Mouse (Mus musculus): ENCODE data around the gene Pkp4. TPM values are rescaled to one million over a fixed set of nuclear protein-coding genes. Genes with fewer than 3 reads are reported as not detected.
"Not testable (repeated sequence)": the region's sequence is repeated elsewhere in the genome, so short reads cannot be mapped to it uniquely, and the experiment has no call there.

Pkp4 gene
- polyA plus RNA-seq, 1 experiment from 2014 or later = 107 TPM

DNA sequence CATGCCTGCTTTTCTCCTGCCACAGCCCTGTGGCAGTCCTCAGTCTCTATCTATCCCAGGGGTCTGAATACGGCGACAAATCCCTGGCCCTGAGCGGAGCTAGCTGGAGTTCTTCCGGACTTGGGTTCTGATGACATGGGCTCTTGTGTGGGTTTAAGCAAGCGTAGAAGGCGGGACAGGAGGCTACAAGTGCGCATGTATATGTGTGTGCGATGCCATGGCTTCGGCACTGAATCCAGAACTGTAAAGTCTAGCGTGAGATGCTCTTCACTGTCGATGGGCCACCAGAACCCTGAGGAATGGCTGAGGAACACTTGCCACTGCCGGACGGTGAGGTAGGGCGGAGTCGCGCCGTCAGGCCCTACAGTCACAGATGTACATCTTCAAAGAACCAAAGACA lies 222.6 kb downstream of the Pkp4 start:
- no peak for DNase-seq (ENCODE audit: low read depth, low spot score)
- no peak for TF ChIP-seq CTCF (IDR thresholded peaks at IDR 0.05)
- CTCF ChIA-PET = no interaction called here
- POLR2A ChIA-PET = no interaction called here
- no peaks in the 10 kb centered on the region for H3K27me3 ChIP-seq
- no peak for ATAC-seq
- in situ Hi-C loops (cut with MboI; ENCODE audit: low pct_unique_long_range_greater_than_20kb) = no loop called here

DNA sequence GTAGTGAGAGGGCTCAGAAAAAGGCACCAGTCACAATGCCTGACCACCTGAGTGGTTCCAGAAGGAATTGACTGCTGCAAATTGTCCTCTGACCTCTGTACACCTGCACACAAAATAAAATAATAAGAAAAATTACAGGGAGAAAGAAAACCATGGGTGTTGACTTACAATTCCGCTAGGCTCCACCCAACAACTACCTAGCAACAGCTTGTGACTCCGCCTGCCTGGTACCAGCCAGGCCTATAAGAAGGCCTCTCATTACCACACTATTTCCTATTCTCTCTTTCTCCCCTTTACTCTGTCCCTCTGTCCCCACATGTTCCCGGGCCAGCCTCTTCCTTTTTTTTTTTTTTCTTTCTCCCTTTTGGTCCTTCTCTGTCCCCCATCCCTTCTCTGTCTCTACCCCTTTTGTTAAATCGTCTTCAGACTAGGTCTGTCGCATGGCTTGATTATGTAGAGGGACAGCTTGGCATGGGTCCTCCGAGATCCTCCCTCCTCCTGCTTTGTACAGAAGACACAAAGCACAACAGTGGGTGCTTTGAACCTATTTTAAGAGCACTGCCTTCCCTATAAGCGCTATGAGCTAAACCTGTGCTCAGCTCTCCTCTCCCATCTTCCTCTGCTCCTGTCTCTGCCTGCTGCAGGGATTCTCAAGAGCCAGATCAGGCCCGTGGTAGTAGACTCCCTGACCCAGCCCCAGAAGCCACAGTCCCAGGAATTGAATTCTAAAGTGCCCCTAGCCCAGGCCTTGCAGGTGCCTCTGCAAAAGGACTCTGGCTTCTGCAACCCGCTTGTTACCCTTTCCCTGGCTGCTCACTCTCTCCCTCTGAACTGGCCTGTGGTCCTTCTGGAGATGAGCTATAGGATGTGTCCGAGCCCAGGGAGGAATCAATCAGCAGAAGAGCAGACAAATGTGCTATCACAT lies 223.5 kb downstream of the Pkp4 start:
- POLR2A ChIA-PET = no interaction called here
- no peaks in the 10 kb centered on the region for H3K27me3 ChIP-seq
- DNase-seq (ENCODE audit: low read depth, low spot score) (no peak), ATAC-seq (no peak)
- in situ Hi-C loops (cut with MboI; ENCODE audit: low pct_unique_long_range_greater_than_20kb) = no loop called here
- no peak for TF ChIP-seq CTCF (IDR thresholded peaks at IDR 0.05)
- CTCF ChIA-PET = no interaction called here

- ChIA-PET POLR2A (no interaction called here), CTCF (no interaction called here)
- in situ Hi-C loops (cut with MboI; ENCODE audit: low pct_unique_long_range_greater_than_20kb) = no loop called here
- ATAC-seq = no peak
- no peak for TF ChIP-seq CTCF (IDR thresholded peaks at IDR 0.05)
- no peaks in the 10 kb centered on the region for H3K27me3 ChIP-seq
- no peak for DNase-seq (ENCODE audit: low read depth, low spot score)
Observed at GRCm38 (mm10) chr2:59385211-59385935, 224.7 kb downstream of the Pkp4 start.

DNA sequence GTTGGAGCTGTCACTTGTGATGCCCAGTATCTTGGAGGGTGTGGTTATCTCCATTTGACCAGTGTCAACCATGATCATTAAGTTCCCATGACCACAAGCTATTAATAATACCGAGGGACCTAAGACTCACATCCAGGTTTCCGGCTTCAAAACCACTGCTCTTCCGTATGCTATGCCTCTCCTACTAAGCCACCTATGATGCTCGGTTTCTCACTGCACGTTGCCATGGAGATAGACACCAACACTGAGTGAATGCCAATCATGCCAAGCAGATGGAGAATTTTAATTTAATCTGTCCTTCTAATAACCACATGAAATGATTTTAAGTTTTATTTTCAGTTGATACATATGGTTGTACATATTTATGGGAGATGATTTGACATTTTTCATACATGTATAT lies 229.3 kb downstream of the Pkp4 start:
- TF ChIP-seq CTCF (IDR thresholded peaks at IDR 0.05) = no peak
- ChIA-PET CTCF (no interaction called here), POLR2A (no interaction called here)
- no peak for DNase-seq (ENCODE audit: low read depth, low spot score)
- in situ Hi-C loops (cut with MboI; ENCODE audit: low pct_unique_long_range_greater_than_20kb) = no loop called here
- no peak for ATAC-seq
- H3K27me3 ChIP-seq = no peaks in the 10 kb centered on the region

DNA sequence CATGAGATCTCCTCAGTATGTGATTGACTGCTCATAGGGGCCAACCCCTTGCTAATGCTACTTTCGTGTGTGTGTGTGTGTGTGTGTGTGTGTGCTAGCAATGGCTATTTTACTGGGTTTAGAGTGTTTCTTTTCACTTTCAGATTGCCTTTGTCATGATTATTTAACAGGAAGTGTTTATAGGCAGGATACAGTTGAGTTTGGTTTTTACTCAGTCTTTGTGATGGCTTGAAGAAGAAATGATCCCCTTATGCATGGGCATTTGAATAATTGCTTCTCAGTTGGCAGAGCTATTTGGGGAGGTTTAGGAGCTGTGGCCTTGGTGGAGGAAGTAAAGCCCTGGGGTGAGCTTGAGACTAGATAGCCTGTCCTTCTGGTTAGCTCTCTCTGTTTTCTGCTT lies 232.5 kb downstream of the Pkp4 start:
- POLR2A ChIA-PET = no interaction called here
- TF ChIP-seq CTCF (IDR thresholded peaks at IDR 0.05) = no peak
- in situ Hi-C loops (cut with MboI; ENCODE audit: low pct_unique_long_range_greater_than_20kb) = no loop called here
- CTCF ChIA-PET = no interaction called here
- no peaks in the 10 kb centered on the region for H3K27me3 ChIP-seq
- ATAC-seq = no peak
- DNase-seq (ENCODE audit: low read depth, low spot score) = no peak

DNA sequence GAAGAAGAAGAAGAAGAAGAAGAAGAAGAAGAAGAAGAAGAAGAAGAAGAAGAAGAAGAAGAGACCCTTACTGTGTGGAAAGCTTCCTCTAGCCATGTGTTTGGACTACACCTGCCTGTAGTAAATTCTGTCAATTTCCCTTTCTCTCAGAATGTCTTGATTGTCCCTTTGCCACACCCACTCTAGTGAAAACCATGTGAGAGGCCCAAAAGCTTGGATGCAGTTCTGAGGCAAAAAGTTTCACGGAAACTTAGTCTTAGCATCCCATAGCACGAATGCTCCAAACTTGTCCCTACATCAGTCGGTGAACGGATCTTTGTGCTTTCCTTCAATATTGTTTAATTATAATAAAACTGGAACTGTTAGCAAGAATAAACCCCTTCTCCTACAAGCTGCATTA lies 234.0 kb downstream of the Pkp4 start:
- POLR2A ChIA-PET = no interaction called here
- in situ Hi-C loops (cut with MboI; ENCODE audit: low pct_unique_long_range_greater_than_20kb) = no loop called here
- CTCF ChIA-PET = no interaction called here
- DNase-seq (ENCODE audit: low read depth, low spot score) (no peak), ATAC-seq (no peak)
- H3K27me3 ChIP-seq = no peaks in the 10 kb centered on the region
- TF ChIP-seq CTCF (IDR thresholded peaks at IDR 0.05) = no peak

DNA sequence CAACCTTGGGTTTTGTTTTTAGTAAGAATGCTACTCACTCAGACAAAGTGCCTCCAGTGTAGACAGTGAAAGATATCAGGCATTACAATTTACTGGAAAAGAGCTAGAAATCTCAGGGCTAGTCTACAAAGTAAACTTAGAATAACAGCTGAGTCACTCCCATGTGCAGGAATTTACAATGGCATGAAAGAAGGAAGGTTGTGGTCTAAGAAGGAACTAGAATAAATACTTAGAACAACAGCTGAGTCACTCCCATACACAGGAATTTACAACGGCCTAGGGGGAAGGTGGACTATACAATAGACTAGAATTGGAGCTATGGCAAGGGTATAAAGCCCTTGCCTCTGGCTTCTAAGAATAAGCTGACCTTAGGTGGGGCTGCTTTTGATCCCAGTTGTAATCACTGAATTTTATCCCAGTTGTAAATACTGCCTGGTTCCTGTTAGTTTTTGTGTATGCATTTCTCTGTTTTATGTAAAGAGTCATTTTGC lies 234.6 kb downstream of the Pkp4 start:
- in situ Hi-C loops (cut with MboI; ENCODE audit: low pct_unique_long_range_greater_than_20kb); POLR2A ChIA-PET; DNase-seq (ENCODE audit: low read depth, low spot score); H3K27me3 ChIP-seq; CTCF ChIA-PET; ATAC-seq: not testable (repeated sequence)

GRCm38 (mm10) chr2:59396555-59396954 lies 235.9 kb downstream of the Pkp4 start:
- in situ Hi-C loops (cut with MboI; ENCODE audit: low pct_unique_long_range_greater_than_20kb) = no loop called here
- TF ChIP-seq CTCF (IDR thresholded peaks at IDR 0.05) = no peak
- CTCF ChIA-PET = no interaction called here
- POLR2A ChIA-PET = no interaction called here
- no peak for ATAC-seq
- no peak for DNase-seq (ENCODE audit: low read depth, low spot score)
- H3K27me3 ChIP-seq = no peaks in the 10 kb centered on the region

- CTCF ChIA-PET = no interaction called here
- POLR2A ChIA-PET = no interaction called here
- in situ Hi-C loops (cut with MboI; ENCODE audit: low pct_unique_long_range_greater_than_20kb) = no loop called here
- no peak for TF ChIP-seq CTCF (IDR thresholded peaks at IDR 0.05)
- ATAC-seq (no peak), DNase-seq (ENCODE audit: low read depth, low spot score) (no peak)
- H3K27me3 ChIP-seq = no peaks in the 10 kb centered on the region
Observed at GRCm38 (mm10) chr2:59397531-59397930, 236.9 kb downstream of the Pkp4 start.

DNA sequence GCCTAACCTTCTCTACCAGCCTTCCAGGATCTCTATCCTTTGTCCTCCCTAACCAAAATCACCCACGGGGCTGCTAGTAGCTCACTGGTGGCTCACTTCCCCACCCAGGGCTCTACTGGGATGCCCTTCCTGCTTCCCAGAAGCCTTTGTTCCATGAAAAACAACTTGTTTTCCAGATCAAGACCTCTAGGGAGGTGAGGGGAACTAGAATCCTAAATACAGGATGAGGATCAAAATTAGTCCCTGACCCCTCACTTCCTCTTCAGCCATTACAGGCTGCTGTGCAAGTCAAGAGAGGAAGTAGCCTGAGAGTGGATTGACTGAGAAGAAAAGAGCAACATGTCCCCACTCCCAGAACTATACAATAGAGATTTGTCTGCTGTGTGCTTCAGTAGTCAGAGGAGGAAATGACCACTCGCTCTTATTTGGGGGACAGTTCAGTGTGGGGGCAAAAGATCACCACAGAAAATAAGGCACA lies 240.3 kb downstream of the Pkp4 start:
- in situ Hi-C loops (cut with MboI; ENCODE audit: low pct_unique_long_range_greater_than_20kb) = no loop called here
- TF ChIP-seq CTCF (IDR thresholded peaks at IDR 0.05) = no peak
- CTCF ChIA-PET = no interaction called here

GRCm38 (mm10) chr2:59401841-59402461 lies 241.3 kb downstream of the Pkp4 start:
- in situ Hi-C loops (cut with MboI; ENCODE audit: low pct_unique_long_range_greater_than_20kb) = no loop called here
- CTCF ChIA-PET = interaction anchor here (0.8 kb wide), 1 partner anchor 15 kb away, joined by 3 read pairs; no protein-coding TSS in a partner anchor
- TF ChIP-seq CTCF (IDR thresholded peaks at IDR 0.05) = no peak
- no peaks in the 10 kb centered on the region for H3K27me3 ChIP-seq
- POLR2A ChIA-PET = no interaction called here
- ATAC-seq = no peak
- DNase-seq (ENCODE audit: low read depth, low spot score) = no peak

More for the DNA sequence above, 240.3 kb downstream of the Pkp4 start:
- no peaks in the 10 kb centered on the region for H3K27me3 ChIP-seq
- DNase-seq (ENCODE audit: low read depth, low spot score) = no peak
- ATAC-seq = no peak
- POLR2A ChIA-PET = no interaction called here
